Mouse (Mus musculus): ENCODE measurements at regions not wholly inside any gene's neighbourhood (a gene's known extent, or its start where the extent isn't known, plus 50 kb on each side); places are given as distances from the start of the nearest gene placed in this dataset.

DNA sequence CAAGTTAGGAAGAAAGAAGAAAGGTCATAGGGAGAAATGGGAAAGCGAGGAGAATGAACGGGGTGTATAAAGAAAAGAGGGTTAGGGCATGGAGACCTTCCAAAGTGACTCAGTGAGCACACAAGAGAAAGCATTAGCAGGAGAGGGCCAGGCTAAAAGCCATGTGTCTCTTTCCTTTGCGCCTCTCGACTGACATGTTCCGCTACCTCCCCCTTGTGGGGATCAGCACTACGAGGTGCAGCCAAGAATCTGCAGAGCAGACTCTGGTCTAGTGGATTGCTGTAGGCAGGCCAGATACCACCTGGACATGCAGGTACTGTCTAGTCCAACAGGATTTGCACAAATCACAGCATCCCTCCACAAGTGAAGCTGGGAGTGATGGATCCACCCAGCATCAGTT, 54.0 kb downstream of the Kcna5 start:
- no peak for DNase-seq (ENCODE audit: low spot score)

DNA sequence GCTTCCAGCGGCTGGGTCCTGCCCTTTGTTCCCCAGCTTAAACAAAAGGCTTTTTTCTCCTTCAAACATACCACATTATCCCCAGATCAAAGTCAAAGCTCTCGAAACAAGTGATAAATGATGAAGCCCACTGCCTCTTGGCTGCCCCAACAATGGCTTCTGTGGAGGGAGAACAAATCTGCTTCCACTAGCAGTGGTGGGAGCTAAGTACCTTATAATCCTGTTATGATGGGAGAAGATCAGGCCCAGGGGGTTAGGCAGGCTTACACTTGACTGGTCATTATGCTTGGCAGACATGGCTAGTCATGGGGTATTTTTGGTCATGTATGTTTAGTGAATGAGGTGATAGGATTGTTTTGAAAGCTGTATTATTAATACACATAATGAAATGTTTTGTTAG, 57.7 kb downstream of the Kcna5 start:
- no peak for DNase-seq (ENCODE audit: low spot score)

DNA sequence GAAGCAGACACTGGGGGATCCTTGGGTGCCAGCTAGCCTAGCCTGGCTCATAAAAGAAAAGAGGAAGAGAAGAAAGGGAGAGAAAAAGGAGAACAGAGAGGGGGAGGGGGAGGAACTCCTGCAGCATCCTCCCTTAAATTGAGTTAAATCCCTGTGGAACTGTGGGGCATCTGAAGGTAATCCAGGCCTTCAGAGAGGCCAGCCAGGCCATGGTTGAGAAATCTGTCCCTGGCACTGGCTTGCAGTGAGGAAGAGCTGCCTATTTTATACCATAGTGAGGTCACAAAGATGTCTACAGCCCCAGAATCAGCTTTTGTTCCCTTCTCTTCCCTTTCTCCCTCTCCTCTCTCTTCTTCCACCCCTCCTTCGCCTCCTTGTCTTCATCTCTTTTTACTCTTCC, 58.5 kb downstream of the Kcna5 start:
- no peak for DNase-seq (ENCODE audit: low spot score)

DNA sequence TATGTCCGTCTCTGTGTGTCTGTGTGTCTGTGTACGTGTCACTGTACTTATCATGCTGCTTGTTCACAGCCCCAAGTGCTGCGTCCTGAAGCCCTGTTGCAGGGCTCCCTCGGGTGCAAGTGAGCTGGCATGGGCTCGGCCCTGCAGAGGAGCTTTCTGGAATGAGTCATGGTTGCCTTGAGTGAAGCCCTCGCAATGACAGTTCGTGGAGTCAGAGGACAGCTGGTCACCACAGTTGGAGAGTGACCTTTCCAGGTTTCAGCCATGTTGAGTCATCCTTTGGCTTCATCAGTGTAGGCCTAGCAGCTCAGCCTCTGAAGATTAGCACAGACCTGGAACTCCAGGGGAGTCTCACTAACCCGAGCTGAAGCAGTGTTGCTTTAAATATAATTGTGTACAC, 59.7 kb downstream of the Kcna5 start:
- no peak for DNase-seq (ENCODE audit: low spot score)

DNA sequence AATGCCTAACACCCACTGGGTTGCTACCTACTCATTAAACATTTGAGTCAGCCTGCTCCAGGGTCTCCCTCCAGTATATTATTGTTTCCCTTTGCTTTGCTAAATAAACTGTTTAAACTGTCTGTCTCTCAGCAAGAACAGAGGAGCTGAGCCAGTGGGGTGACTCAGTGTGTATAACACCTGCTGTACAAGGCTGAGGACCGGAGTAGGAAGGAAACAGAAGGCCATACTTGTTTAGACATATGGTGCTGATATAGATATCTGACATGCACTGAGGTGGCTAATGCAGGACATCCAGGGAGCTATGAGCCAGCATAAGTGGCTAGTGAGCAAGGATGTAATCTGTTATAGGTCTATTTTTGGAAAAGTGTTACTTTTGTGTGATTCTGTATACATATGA, 81.5 kb downstream of the Kcna5 start:
- no peak for DNase-seq (ENCODE audit: low spot score)

DNA sequence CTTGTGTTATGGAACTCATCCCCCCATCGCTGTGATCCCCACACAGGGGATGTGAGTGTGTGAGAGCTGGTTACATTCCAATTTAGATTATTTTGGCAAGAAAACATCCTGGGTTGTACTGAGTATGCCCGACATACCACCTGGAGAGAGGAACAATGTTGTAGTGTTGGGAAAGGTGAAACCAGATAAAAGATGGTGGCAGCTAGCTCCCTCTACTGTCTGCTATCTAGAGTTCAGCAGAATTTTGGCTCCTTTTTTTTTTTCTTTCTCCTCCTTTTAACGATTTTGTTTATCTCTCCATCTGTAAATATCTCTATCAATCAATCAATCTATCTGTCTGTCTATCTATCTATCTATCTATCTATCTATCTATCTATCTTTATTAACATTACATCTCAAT, 89.7 kb downstream of the Kcna5 start:
- no peak for DNase-seq (ENCODE audit: low spot score)

DNA sequence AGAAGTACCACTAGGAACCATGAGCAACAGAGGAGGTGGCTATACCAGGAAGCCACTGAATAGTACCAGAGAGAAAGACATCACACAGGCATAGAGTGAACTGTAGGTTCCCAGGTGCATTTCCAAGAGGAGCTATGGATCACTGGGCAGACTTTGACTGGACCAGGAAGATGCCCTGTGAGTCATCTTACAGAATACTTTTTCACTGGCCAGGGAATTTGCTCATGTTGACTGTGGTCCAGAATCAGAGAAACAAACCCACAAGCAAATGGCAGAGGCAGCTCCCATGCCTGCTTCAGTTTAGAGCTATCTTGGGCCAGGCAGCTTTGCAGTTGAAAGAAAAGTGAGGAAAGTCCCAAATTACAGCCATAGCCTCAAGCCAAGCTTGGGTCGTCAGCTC, 95.0 kb downstream of the Kcna5 start:
- DNase-seq (ENCODE audit: low spot score): no peak

DNA sequence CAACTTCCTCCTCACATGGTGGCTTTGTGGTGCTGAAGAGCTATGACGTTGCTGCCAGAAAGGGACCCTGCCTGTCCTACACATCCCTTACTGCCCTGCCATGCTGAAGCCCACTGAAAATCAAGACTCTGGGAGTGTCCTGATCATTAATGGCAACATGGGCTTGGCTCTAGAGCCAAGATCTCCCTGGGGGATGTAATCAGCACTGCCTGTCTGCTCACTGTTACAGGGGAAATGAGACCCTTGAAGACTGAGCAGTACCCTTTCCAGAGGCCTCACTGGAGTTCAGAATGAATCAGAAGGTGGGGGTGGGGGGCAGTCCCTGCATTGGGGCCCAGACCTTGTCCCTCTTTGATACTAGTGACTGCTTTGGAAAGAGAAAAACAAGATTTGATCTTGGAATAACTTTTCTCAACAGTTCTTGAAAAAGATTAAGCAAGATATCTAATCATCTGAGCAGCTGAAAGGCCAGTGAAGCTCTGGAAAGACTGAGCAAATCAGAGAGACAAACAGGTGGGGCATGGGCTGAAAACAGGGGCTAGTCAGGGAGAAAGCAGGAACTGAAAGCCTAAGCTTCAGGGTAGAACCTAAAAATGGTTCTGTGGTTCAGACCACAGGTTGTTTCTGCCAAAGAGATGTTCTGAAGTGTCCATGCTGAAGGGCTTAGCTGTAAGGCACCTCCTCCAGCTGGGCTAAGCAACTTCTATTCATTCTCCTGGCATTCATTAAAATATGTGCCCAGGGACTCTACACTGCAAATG, 97.1 kb downstream of the Kcna5 start:
- DNase-seq (ENCODE audit: low spot score): no peak

DNA sequence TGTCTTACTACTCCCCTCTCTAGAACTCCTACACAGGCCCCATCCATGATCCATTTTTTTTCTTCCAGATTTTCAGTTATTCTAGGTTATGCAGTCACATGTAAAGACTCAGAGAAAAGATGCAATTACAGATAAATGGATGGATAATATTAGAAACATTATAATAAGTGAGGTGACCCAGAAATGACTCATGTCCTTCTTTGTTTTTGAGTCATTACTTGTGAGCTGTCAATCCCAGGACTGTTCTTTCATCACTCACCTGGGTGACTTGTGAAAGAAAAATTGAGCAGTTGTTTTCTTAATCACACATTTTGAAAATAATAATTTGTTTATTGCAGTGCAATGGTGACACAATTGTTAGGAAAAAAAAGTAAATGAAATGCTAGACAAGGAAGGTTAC, 108.0 kb downstream of the Kcna5 start:
- DNase-seq (ENCODE audit: low spot score): no peak

DNA sequence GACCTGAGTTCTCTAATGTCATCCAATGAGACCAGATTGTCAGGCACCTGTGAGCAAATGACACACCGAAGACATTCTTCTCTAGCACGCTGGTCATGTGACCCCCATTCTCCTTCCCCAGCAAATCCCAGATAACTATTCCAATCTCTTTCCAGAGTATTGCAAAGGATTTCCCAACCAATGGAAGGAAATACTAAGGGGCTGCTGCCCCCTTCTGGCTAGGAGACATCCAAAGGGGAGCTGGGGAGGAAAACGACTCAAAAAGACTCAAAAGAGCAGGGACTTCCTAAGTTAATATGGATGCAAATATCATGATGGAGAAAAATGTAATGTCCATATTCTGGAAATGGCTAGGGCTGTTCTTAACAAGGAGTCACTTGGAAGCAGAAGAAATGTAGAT, 129.5 kb downstream of the Kcna5 start:
- DNase-seq (ENCODE audit: low spot score): no peak

DNA sequence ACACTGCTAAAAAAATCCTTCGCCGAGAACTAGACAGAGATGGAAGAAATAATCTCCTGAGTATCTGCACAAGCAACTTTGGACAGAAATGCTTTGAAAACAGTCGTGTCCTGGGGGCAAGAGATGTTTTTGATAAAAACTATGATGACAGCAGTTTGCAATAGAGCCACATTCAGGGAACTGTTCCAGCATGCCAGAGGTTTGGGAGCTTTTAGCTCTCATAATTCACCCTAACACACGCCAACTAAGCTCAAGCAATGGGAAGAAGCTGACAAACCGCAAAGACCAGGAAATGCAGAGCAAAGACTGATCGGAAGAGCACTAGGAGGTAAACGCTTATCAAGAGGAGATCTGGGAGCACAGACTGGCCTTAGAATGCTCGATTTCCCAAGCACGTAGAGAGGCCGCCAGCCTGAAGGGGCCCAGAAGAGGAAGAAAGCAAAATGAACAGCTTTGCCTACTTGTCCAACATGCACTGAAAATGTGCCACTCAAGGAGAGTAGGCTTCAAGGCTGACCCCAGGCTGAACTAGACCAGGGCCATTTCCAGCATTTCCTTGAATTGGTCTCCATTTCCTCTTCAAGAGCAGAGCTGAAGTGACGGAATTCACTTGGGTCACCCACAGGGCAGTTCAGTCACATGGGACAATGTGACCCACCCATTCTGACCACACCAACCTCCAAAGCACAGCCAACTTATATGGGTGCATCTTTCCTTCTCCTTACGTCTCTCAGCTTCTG, 130.7 kb downstream of the Kcna5 start:
- peak; percentile 50 for DNase-seq (ENCODE audit: low spot score)

DNA sequence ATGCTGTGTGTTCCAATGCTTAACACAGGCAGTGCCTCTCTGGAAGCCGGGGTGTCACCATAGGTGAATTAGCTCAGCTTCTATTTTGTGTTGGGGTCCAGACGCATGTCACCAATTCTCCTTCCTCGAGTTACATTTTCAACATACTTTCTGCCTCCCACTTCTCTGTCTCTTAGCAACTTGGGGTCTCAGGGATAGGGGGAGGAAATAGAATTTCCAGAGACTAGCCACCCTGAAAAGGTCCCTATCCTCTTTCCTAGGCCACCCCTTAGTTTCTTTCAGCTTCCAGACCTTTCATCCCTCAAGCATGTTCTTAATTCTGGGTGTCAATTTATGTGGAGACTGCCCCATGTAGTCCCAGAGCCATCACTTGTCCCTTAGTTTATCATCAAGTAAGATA, 135.6 kb downstream of the Kcna5 start:
- DNase-seq (ENCODE audit: low spot score): no peak

DNA sequence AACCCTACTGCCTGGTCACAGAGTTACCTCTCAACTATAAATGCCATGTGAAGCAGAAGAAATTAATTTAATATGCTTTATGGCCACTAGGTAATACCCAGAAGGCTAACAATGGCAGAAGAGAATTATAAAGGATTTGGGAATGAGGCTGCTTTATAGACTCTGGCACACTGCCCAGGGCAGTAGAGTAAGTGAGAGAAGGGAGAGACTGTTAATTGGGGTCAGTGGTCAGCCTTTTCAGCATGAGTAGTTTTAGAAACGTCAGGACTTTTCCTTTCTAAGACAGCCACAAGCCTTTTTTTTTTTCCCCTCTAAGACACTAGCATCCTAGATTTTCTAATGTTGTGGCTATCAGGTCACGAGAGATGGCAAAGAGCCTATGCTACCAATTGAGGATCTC, 136.6 kb downstream of the Kcna5 start:
- no peak for DNase-seq (ENCODE audit: low spot score)

DNA sequence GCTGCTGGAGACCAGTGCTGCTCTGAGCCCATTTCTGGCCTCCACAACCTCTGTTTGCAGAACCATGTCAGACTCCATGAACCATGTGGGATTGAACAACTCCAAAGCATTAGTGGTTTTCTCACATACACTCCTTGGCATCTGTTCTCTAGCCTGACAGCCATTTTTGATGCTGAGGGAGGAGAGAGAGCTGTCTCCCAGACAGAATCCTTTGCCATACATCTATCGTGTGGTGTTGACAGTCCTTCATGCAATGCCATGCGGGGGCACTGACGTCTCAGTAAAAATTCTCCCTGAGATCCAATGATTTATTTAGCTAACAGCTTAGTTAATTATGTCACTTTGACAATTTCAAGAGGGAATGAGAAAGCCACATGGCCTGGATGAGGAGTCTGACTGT, 140.2 kb downstream of the Kcna5 start:
- no peak for DNase-seq (ENCODE audit: low spot score)

DNA sequence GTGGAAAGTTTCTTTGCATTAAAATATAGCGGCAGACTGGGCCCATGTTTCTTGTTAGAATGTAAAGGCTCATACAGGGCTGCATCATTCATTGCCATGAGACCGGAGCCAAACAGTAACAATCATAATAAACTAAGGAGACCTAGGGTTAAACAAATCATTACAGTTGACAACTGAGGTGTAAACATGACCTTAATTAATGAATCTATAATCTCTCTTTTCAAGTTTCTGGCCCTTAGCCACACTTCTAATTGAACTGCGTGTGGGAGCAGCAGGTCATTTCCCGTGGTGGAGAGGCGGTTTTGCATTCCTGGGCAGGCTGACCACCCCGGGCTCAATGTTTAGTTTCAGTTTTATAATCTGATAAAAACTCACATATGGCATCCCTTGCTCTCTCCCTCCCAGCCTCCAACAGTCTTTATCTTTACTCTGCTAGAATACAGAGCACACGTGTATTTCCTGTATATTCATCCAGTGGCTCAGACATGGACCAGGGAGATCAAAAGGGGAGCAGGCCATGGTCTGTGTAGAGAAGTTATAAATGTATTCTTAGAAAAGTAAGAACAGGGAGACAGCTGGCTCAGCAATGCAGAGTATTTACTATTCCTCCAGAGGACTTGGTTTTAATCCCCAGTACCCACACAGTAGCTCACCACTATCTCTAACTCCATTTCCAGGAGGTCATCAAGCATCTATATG, 141.0 kb downstream of the Kcna5 start:
- DNase-seq (ENCODE audit: low spot score): no peak

DNA sequence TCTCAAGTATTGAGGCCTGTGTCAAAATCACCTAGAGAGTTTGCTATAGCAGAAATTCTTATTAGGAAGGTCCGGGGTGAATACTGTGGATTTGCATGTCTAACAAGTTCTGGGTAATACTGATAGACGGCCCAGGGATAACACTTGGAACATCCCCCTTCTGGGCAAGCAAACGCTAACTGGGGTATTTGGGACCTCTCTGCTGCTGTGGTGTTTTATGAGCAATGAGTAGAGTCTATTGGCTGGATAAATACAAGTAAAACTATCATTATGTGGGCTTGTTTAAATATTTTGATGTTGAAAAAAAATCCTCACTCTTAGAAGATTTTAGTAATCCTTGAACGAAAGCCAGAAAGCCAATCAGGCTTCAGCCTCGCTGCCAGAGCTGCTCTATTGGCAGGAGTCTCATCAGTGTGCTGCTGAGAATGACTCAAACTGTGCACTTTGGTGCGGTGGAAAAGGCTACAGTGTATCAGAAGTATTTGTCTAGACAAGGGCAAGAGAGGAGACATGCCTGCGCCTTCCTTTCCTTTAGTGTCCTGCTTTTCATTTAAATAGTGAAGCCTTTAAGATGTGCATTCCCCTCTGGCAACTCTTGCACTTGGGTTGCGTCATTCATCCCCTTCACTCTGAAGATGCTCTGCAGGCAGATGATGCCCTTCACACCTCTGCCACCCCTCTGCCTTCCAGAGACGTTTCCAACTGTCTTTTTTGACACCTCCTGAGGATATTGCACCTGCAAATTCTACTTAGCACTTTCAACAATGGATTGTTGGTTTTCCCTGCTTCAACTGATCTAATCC, 150.8 kb downstream of the Kcna5 start:
- no peak for DNase-seq (ENCODE audit: low spot score)

DNA sequence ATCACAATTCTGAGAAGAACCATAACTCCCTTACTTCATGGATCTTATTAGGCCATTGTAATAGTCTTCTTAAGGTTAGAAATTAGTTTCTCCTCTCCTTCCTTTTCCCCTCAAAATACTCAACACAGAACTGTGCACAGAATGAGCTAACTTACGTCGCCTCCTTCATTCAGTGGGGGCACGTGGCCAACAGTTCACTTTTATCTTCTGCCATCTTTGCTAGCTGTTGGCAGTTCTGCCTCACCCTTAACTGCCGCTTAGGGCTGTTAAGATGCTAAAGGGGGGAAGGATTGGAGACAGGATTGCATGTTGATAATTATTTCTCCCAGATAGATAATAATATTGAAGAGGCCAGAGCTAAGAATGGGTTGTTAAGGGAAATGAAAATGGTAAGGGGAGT, 158.0 kb downstream of the Kcna5 start:
- DNase-seq (ENCODE audit: low spot score): no peak

DNA sequence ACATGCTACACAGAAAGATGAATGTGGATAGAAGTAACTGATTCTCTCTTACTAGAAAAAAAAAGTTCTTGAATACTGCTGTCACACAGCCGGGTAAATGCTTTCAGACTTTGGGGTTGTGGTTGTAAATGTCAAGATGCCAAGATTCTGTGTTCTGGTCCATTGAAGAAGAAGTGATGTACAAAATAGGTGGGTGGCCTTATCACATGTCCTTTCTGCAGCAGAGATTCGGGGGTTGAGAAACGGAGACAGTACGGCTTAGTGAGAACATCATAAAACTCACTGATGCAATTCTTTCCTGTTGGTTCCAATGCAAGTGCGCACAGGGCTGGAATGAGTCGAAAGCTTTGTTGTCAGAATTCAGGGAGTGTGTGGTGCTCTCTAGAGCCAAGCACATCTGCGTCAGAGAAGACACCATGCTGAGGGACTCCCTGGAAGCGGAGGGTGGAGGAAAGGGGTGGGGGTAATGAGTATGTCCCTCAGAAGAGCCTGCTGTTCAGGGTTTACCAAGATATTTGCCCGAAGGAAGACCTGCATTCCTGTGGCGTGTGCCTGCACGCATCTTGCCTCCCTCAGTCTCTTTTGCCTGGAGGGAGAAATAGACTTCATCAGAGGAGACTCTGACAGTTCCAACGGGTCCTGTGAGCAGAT, 160.1 kb downstream of the Kcna5 start:
- no peak for DNase-seq (ENCODE audit: low spot score)

DNA sequence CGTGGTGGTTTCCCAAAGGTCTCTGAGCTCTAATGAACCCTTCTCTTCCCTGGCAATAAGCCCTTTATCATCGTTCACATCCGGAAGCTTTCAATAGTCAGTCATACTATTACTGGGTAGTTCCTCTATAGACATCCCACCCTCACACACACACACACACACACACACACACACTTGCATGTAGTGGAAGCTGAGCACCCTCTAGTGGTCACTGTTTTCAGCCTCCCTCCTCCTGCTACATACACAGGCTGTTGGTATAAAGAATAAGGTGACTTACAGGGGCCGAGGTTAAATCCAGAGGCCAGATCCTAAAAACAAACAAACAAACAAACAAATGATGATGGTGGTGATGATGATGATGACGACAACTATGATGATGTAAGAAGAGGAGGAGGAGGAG, 163.2 kb downstream of the Kcna5 start:
- peak; percentile 4 for DNase-seq (ENCODE audit: low spot score)

DNA sequence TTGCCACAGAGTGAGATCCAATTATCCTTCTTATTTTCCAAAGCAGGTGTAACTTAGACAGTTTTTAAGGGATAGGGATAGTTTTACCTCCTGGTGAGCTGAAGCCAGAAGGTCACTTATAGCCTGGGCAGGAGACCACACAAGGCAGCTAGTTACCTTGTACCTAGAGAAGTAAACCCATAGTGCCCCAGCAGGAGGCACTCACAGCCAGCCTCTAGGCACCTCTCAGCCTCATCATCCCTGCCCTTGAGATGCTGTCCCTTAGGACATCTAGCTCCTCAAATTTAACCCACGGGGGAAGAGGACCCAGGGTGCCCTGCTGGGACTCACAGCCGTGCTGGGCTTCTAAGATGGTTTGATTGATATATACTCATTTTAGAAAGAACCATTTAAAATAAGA, 163.7 kb downstream of the Kcna5 start:
- no peak for DNase-seq (ENCODE audit: low spot score)

DNA sequence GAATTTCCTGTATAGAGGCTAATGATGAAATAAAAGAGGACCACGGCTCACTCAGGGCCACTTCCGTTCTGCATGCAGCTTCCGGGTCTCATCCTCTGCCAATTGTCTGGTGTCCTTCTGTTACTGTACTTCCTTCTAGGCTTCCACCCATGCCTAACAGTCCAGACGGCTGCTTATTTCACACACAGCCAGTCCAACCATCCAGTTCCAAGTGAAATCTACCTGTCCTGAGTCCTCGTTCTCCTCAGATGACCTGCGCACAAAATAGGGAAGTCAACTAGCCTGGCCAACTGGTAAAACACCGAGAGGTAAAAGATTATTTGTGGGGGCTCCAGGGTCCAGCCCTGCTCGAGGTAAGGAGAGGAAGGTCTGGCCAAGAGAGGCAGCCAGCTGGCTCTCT, 169.7 kb downstream of the Kcna5 start:
- DNase-seq (ENCODE audit: low spot score): no peak

DNA sequence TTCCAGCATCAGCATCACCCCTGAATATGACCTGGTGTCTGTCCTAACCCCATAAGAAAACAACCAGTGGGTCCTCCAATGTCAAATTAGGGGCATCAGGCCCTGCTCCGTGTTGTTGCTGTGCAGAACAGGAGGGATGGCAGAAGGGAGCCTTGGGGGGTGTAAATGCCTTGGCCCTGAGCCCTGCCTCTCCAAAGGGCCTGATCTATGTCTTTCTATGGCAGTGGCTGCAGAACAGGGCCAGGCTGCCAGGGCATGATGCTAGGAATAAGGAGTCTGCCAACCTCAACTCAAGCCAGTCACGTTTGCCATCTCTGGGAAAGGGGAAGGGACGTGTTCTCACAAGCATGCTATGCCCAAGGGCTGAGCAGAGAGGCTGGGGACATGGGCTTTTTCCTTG, 172.9 kb downstream of the Kcna5 start:
- no peak for DNase-seq (ENCODE audit: low spot score)
